Mouse (Mus musculus) v-Abl transformed pro-B cells (cell line): ENCODE data around the gene Defa22.
"Not testable (repeated sequence)": the region's sequence is repeated elsewhere in the genome, so short reads cannot be mapped to it uniquely, and the experiment has no call there.

Experiments
- in situ Hi-C, 2 experiments: fragments of 400-800 bp; cut with MboI; formaldehyde crosslinking; loops; one replicate each; pipeline ENCODE4 v1.15.1; 2025; ENCODE audit not compliant: unreplicated experiment in 2 of 2

Gene Defa22

DNA sequence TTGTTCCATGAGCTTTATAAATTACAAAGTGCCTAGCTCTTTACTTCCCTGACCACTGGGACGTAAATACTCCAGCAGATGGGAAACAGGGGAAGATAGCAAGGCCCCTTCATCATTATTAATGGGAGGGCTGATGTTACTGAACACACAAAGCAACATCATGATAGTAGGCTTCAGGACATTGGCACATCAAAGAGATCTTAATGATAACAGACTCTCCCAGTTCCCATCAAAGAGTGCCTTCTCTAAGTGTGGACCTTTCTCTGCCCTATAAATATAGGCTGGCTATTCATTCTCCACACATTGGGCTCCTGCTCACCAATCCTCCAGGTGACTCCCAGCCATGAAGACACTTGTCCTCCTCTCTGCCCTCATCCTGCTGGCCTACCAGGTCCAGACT is at the start of gene Defa22:
Defa22 (plus strand) TSS at position 301 of the 400 bp plus-strand sequence.
- in situ Hi-C loops: not testable (repeated sequence)

DNA sequence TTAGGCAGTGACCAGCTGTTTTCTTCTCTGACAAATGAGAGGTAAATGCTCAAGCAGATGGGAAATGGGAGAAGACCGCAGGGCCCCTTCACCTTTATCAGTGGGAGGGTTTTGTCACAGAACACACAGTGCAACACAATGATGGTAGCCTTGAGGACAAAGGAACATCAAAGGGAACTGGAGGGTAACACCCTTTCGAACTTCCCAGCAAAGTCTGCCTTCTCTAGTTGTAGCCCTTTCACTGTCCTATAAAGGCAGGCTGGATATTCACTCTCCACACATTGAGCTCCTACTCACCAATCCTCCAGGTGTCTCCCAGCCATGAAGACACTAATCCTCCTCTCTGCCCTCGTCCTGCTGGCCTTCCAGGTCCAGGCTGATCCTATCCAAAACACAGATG is 27.7 kb upstream of the Defa22 start, which contains the start of gene Defa30:
Defa30 (plus strand) TSS at position 301 of the 400 bp plus-strand sequence.
- in situ Hi-C loops: not testable (repeated sequence)

DNA sequence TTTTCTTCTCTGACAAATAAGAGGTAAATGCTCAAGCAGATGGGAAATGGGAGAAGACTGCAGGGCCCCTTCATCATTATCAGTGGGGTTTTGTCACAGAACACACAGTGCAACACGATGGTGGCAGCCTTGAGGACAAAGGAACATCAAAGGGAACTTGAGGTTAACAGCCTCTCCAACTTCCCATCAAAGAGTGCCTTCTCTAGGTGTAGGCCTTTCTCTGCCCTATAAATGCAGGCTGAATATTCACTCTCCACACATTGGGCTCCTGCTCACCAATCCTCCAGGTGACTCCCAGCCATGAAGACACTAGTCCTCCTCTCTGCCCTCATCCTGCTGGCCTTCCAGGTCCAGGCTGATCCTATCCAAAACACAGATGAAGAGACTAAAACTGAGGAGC is 29.2 kb downstream of the Defa22 start, which contains the start of gene Defa31:
Defa31 (plus strand) TSS at position 301 of the 400 bp plus-strand sequence.
- in situ Hi-C loops: not testable (repeated sequence)

DNA sequence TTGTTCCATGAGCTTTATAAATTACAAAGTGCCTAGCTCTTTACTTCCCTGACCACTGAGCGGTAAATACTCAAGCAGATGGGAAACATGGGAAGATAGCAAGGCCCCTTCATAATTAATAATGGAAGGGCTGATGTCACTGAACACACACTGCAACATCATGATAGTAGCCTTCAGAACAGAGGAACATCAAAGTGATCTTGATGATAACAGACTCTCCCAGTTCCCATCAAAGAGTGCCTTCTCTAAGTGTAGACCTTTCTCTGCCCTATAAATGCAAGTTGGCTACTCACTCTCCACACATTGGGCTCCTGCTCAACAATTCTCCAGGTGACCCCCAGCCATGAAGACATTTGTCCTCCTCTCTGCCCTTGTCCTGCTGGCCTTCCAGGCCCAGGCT is 39.2 kb downstream of the Defa22 start, which contains the start of gene Gm15293:
Gm15293 (plus strand) TSS at position 301 of the 400 bp plus-strand sequence.
- in situ Hi-C loops: not testable (repeated sequence)
